Mouse (Mus musculus): ENCODE measurements around the gene Cyp4a12b. TPM values are rescaled to one million over a fixed set of nuclear protein-coding genes. Genes with fewer than 3 reads are reported as not detected.
"Not testable (repeated sequence)": the region's sequence is repeated elsewhere in the genome, so short reads cannot be mapped to it uniquely, and the experiment has no call there.

Cyp4a12b gene
- total and polyA plus RNA-seq, 3 experiments, result not detected

DNA sequence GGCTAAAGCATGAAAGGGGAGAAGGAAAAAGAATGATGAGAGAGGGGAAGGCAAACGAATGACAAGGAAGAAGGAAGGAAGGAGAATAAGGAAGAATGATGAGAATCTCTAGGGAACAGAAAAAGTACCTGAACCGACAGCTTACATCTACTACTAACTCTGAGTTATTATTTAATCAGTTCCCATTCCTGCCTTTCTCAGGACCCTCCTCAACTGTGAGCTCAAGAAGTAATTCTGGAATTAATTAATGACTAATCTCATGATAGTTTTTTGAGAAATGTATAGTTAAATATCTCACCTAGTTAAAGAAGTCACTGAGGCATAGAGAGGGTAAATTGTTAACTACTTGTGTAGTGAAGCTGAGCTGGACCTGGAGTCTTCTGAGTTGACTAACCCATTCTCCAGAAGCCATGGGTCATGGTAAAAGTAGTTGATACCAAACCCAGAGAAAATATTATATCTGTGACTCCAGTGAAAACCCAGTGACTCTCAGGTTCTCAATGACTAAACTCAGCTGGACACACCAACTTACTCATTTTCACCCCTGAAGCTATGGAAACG, 39.2 kb downstream of the Cyp4a12b start:
- H3K27ac ChIP-seq (ENCODE audit: control insufficient read depth, low read depth, low read length), result no peak overlapping the region
- no peaks in the 10 kb centered on the region for H3K36me3 ChIP-seq (ENCODE audit: control insufficient read depth in 1 of 2, insufficient read depth in 2 of 2, low read length in 2 of 2)
- no peak for DNase-seq (ENCODE audit: low read depth, low spot score)
- TF ChIP-seq MYB (IDR thresholded peaks at IDR 0.05; ENCODE audit: low read depth, low read length), result no peak
- no peak for TF ChIP-seq TBP (IDR thresholded peaks at IDR 0.05; ENCODE audit: low read depth, low read length)
- no peak for TF ChIP-seq UBTF (IDR thresholded peaks at IDR 0.05; ENCODE audit: borderline replicate concordance, insufficient read depth, low read depth, low read length)
- TF ChIP-seq CHD2 (IDR thresholded peaks at IDR 0.05; ENCODE audit: low read length), result no peak
- no peak for TF ChIP-seq MXI1 (IDR thresholded peaks at IDR 0.05; ENCODE audit: low read depth, low read length)
- TF ChIP-seq CTCF (IDR thresholded peaks at IDR 0.05 in 2 of 3, conservative IDR thresholded peaks at IDR 0.05 in 1 of 3; ENCODE audit: control insufficient read depth in 1 of 3, insufficient read depth in 1 of 3, low read depth in 2 of 3, low read length in 3 of 3, poor library complexity in 1 of 3, severe bottlenecking in 1 of 3), result no peak
- no peak for TF ChIP-seq SIN3A (IDR thresholded peaks at IDR 0.05; ENCODE audit: low read length)
- no peaks in the 10 kb centered on the region for H3K79me2 ChIP-seq (ENCODE audit: control insufficient read depth, insufficient read depth, low read length, poor library complexity)
- H3K9me3 ChIP-seq (replicated peaks; ENCODE audit: insufficient read depth, low read length), result no peaks in the 10 kb centered on the region
- H3K4me1 ChIP-seq (ENCODE audit: control insufficient read depth in 1 of 2, insufficient read depth in 2 of 2, low read length in 2 of 2), result no peaks in the 10 kb centered on the region
- H3K4me3 ChIP-seq (ENCODE audit: control insufficient read depth in 1 of 2, insufficient read depth in 1 of 2, low read depth in 2 of 2, low read length in 2 of 2), result no peak overlapping the region
- no peaks in the 10 kb centered on the region for H3K27me3 ChIP-seq (ENCODE audit: control insufficient read depth in 1 of 2, insufficient read depth in 2 of 2, low read length in 2 of 2)
- no peak overlapping the region for H3K9ac ChIP-seq (ENCODE audit: control insufficient read depth, low read depth, low read length, poor library complexity, severe bottlenecking)

DNA sequence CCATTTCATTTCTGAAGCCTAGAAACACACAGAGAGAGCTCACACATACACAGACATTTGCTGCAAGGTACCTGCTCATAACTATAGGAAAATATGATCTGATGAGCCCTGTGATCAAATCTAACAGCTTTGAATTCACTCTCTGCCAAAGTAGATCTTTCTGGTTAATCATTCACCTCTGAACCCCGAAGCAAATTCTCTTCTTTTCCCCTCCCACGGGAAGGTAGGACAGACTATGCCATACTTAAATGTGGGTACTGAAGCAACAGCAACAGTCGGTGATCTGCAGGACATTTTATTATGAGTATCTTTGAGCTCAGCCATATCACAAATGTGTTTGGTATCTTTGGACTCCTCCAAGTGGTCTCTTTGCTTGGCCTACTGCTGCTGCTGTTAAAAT, 40.9 kb downstream of the Cyp4a12b start, which contains the start of gene Cyp4a30b:
Cyp4a30b (plus strand) TSS at position 301 of the 400 bp plus-strand sequence.
- no peaks in the 10 kb centered on the region for H3K27me3 ChIP-seq (ENCODE audit: control insufficient read depth in 1 of 2, insufficient read depth in 2 of 2, low read length in 2 of 2)

DNA sequence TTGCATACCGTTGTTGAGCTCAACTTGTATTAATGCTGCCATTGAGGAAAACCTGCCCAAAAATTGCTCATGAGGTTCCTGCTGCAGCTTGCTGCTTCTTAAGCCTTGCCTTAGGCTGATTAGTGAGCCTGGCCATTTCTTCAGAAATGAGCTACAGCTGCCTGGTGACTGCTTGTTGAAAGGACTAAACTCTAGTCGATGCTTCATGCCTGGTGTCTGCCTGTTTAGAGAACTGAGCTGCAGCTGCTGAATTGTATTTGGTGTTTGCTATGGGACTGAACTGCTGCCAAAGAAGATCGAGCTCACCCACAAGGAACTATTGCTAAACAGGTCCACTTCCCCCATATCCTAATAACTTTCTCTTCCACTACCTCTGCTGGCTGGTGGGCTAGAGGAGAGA, 62.2 kb downstream of the Cyp4a12b start:
- H3K27me3 ChIP-seq (ENCODE audit: control insufficient read depth in 1 of 2, insufficient read depth in 2 of 2, low read length in 2 of 2); H3K4me1 ChIP-seq (ENCODE audit: control insufficient read depth in 1 of 2, insufficient read depth in 2 of 2, low read length in 2 of 2); H3K4me3 ChIP-seq (ENCODE audit: control insufficient read depth in 1 of 2, insufficient read depth in 1 of 2, low read depth in 2 of 2, low read length in 2 of 2); H3K79me2 ChIP-seq (ENCODE audit: control insufficient read depth, insufficient read depth, low read length, poor library complexity); H3K9ac ChIP-seq (ENCODE audit: control insufficient read depth, low read depth, low read length, poor library complexity, severe bottlenecking); H3K27ac ChIP-seq (ENCODE audit: control insufficient read depth, low read depth, low read length); H3K9me3 ChIP-seq (replicated peaks; ENCODE audit: insufficient read depth, low read length); H3K36me3 ChIP-seq (ENCODE audit: control insufficient read depth in 1 of 2, insufficient read depth in 2 of 2, low read length in 2 of 2); DNase-seq (ENCODE audit: low read depth, low spot score): not testable (repeated sequence)

More for the DNA sequence above, 40.9 kb downstream of the Cyp4a12b start, which contains the start of gene Cyp4a30b:
- no peaks in the 10 kb centered on the region for H3K79me2 ChIP-seq (ENCODE audit: control insufficient read depth, insufficient read depth, low read length, poor library complexity)
- H3K36me3 ChIP-seq (ENCODE audit: control insufficient read depth in 1 of 2, insufficient read depth in 2 of 2, low read length in 2 of 2), result no peaks in the 10 kb centered on the region
- no peak within 1 kb of the TSS for H3K9ac ChIP-seq (ENCODE audit: control insufficient read depth, low read depth, low read length, poor library complexity, severe bottlenecking)
- no peaks in the 10 kb centered on the region for H3K9me3 ChIP-seq (replicated peaks; ENCODE audit: insufficient read depth, low read length)
- no peaks in the 10 kb centered on the region for H3K4me1 ChIP-seq (ENCODE audit: control insufficient read depth in 1 of 2, insufficient read depth in 2 of 2, low read length in 2 of 2)
- no peak for DNase-seq (ENCODE audit: low read depth, low spot score)
- TF ChIP-seq NRF1 (IDR thresholded peaks at IDR 0.05; ENCODE audit: insufficient read depth, low read depth, low read length, poor library complexity, severe bottlenecking) (no peak), CHD1 (IDR thresholded peaks at IDR 0.05; ENCODE audit: low read depth, low read length) (no peak), ZNF384 (IDR thresholded peaks at IDR 0.05; ENCODE audit: low read depth, low read length) (no peak), ZMIZ1 (IDR thresholded peaks at IDR 0.05; ENCODE audit: low read depth, low read length) (no peak), UBTF (IDR thresholded peaks at IDR 0.05; ENCODE audit: borderline replicate concordance, insufficient read depth, low read depth, low read length) (no peak), USF2 (IDR thresholded peaks at IDR 0.05; ENCODE audit: borderline replicate concordance in 1 of 2, insufficient read depth in 1 of 2, low read depth in 1 of 2, low read length in 2 of 2) (no peak), HCFC1 (IDR thresholded peaks at IDR 0.05; ENCODE audit: low read depth, low read length) (no peak), MAX (IDR thresholded peaks at IDR 0.05; ENCODE audit: low read length) (no peak), NELFE (IDR thresholded peaks at IDR 0.05; ENCODE audit: low read depth, low read length) (no peak), TBP (IDR thresholded peaks at IDR 0.05; ENCODE audit: low read depth, low read length) (no peak), TCF12 (IDR thresholded peaks at IDR 0.05; ENCODE audit: low read depth, low read length) (no peak), RAD21 (IDR thresholded peaks at IDR 0.05; ENCODE audit: low read depth, low read length) (no peak), CTCF (IDR thresholded peaks at IDR 0.05 in 2 of 3, conservative IDR thresholded peaks at IDR 0.05 in 1 of 3; ENCODE audit: control insufficient read depth in 1 of 3, insufficient read depth in 1 of 3, low read depth in 2 of 3, low read length in 3 of 3, poor library complexity in 1 of 3, severe bottlenecking in 1 of 3) (no peak)
- H3K4me3 ChIP-seq (ENCODE audit: control insufficient read depth in 1 of 2, insufficient read depth in 1 of 2, low read depth in 2 of 2, low read length in 2 of 2), result no peak within 1 kb of the TSS
- H3K27ac ChIP-seq (ENCODE audit: control insufficient read depth, low read depth, low read length), result no peak within 1 kb of the TSS
